Mouse (Mus musculus): ENCODE data around the gene Fkbp7. TPM values are rescaled to one million over a fixed set of nuclear protein-coding genes. Genes with fewer than 3 reads are reported as not detected.
"Not testable (repeated sequence)": the region's sequence is repeated elsewhere in the genome, so short reads cannot be mapped to it uniquely, and the experiment has no call there.

Fkbp7 gene
- polyA plus RNA-seq, 1 experiment from 2014 or later = 19.2 TPM

- Histone ChIP-seq H3K9me3 (no peaks in the 10 kb centered on the region), H3K4me1 (replicated peaks) (0 out of 2 replicates have a peak, but pooled peaks cover 7% of the 10 kb centered on the region), H3K27ac (no peak overlapping the region), H3K4me3 (no peak overlapping the region), H3K27me3 (ENCODE audit: insufficient read depth, poor library complexity, severe bottlenecking) (no peaks in the 10 kb centered on the region), H3K36me3 (no peaks in the 10 kb centered on the region)
- no peak for DNase-seq (ENCODE audit: low spot score)
- WGBS = 14% methylated on average over 1 of the region's 1 CpGs
Measured at GRCm38 (mm10) chr2:76655982-76656381, 16.9 kb downstream of the Fkbp7 start.

GRCm38 (mm10) chr2:76655444-76655843 lies 17.5 kb downstream of the Fkbp7 start:
- Histone ChIP-seq H3K4me3 (no peak overlapping the region), H3K27ac (no peak overlapping the region), H3K9me3 (no peaks in the 10 kb centered on the region), H3K4me1 (replicated peaks) (0 out of 2 replicates have a peak, but pooled peaks cover 7% of the 10 kb centered on the region), H3K36me3 (no peaks in the 10 kb centered on the region), H3K27me3 (ENCODE audit: insufficient read depth, poor library complexity, severe bottlenecking) (no peaks in the 10 kb centered on the region)
- 79% methylated on average over 3 of the region's 3 CpGs for WGBS
- no peak for DNase-seq (ENCODE audit: low spot score)

DNA sequence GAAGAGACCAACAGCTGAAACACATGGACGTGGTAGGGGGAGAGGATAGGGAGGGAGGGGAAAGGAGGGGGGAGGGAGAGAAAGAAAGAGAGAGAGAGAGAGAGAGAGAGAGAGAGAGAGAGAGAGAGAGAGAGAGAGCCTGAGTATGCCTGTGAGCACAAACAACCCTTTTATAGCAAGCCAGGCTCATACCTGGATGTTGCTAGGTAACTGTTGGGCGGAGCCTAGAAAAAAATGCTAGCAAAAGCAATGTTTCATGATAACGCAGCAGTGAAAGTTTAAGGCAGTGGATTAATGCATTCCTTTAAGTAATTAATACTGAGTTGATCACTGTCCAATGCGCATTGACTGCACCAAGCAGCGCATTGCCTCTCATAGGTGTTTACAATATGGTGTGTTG lies 18.3 kb downstream of the Fkbp7 start:
- WGBS = 85% methylated on average over 5 of the region's 5 CpGs
- Histone ChIP-seq H3K4me1 (replicated peaks) (0 out of 2 replicates have a peak, but pooled peaks cover 7% of the 10 kb centered on the region), H3K36me3 (no peaks in the 10 kb centered on the region)

GRCm38 (mm10) chr2:76653070-76653469 lies 19.8 kb downstream of the Fkbp7 start:
- no peaks in the 10 kb centered on the region for H3K27me3 ChIP-seq (ENCODE audit: insufficient read depth, poor library complexity, severe bottlenecking)
- no peaks in the 10 kb centered on the region for H3K9me3 ChIP-seq
- H3K36me3 ChIP-seq = no peaks in the 10 kb centered on the region
- no peak overlapping the region for H3K27ac ChIP-seq
- no peak for DNase-seq (ENCODE audit: low spot score)
- 94% methylated on average over 4 of the region's 4 CpGs for WGBS
- peaks cover 16% of the 10 kb centered on the region; the same call in 1 of the 2 replicates for H3K4me1 ChIP-seq (replicated peaks)
- no peak overlapping the region for H3K4me3 ChIP-seq

More for the DNA sequence above, 18.3 kb downstream of the Fkbp7 start:
- no peak for DNase-seq (ENCODE audit: low spot score)
- no peak overlapping the region for H3K27ac ChIP-seq
- H3K9me3 ChIP-seq = no peaks in the 10 kb centered on the region
- no peak overlapping the region for H3K4me3 ChIP-seq
- H3K27me3 ChIP-seq (ENCODE audit: insufficient read depth, poor library complexity, severe bottlenecking) = no peaks in the 10 kb centered on the region

GRCm38 (mm10) chr2:76648666-76649141 lies 24.2 kb downstream of the Fkbp7 start:
- no peaks in the 10 kb centered on the region for H3K27me3 ChIP-seq (ENCODE audit: insufficient read depth, poor library complexity, severe bottlenecking)
- peaks cover 9% of the 10 kb centered on the region for H3K36me3 ChIP-seq
- 30% methylated on average over 13 of the region's 13 CpGs for WGBS
- no peak for DNase-seq (ENCODE audit: low spot score)
- H3K9me3 ChIP-seq = no peaks in the 10 kb centered on the region
- peak overlapping the region; percentile 96 for H3K27ac ChIP-seq
- H3K4me1 ChIP-seq (replicated peaks) = peaks cover 26% of the 10 kb centered on the region
- peak overlapping the region; percentile 81 for H3K4me3 ChIP-seq

DNA sequence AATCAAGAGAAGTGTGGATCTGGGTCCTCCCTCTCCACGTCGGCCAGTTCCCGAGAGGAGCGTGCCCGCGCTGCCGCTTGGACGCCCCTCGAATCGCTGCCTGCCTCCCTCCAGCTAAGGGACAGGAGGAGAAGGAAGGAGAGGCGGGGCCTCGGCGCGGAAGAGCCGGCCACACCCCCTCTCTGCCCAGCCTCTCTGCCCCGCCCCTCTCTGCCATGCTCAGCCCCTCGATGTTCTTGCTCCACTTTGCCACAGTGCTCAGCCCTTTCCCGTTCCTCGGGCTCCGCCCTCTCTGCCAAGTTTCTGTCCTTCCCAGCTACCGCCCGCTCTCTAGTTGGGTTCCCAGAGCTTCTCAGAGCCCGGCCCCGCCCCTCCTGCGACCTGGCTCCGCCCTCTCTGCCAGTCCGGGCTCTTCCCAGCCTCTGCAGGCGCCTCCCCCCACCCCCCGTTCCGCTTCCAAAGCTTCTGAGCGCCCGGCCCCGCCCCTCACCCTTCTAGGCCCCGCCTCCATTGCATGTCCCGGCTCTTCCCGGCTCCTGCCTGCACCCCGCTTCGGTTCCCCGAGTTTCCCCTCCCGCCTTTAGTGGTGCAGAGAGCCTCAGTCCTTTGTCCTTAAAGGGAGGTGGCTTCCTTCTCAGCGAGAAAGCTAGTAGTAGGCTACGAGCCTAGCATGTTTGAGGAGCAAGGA lies 24.9 kb downstream of the Fkbp7 start, which contains the start of the genes Prkra and Pjvk:
Gene Prkra, minus strand, starts transcription at position 133 of the 688 bp plus-strand sequence.
Gene Pjvk, plus strand, starts transcription at position 594 of the 688 bp plus-strand sequence.
- no peaks in the 10 kb centered on the region for H3K9me3 ChIP-seq
- H3K27me3 ChIP-seq (ENCODE audit: insufficient read depth, poor library complexity, severe bottlenecking) = no peaks in the 10 kb centered on the region
- H3K36me3 ChIP-seq = peaks cover 16% of the 10 kb centered on the region
- under 1% methylated on average over 42 of the region's 42 CpGs for WGBS
- peak within 1 kb of the TSS; percentile 81 for H3K4me3 ChIP-seq
- peak within 1 kb of the TSS; percentile 96 for H3K27ac ChIP-seq
- peaks cover 26% of the 10 kb centered on the region for H3K4me1 ChIP-seq (replicated peaks)
- peak; percentile 100 for DNase-seq (ENCODE audit: low spot score)

- H3K4me1 ChIP-seq (replicated peaks) = peaks cover 26% of the 10 kb centered on the region
- H3K27me3 ChIP-seq (ENCODE audit: insufficient read depth, poor library complexity, severe bottlenecking) = no peaks in the 10 kb centered on the region
- peak overlapping the region; percentile 81 for H3K4me3 ChIP-seq
- peak overlapping the region; percentile 96 for H3K27ac ChIP-seq
- 1% methylated on average over 32 of the region's 32 CpGs for WGBS
- H3K9me3 ChIP-seq = no peaks in the 10 kb centered on the region
- H3K36me3 ChIP-seq = peaks cover 21% of the 10 kb centered on the region
- no peak for DNase-seq (ENCODE audit: low spot score)
Measured at GRCm38 (mm10) chr2:76647441-76647869, 25.5 kb downstream of the Fkbp7 start.

DNA sequence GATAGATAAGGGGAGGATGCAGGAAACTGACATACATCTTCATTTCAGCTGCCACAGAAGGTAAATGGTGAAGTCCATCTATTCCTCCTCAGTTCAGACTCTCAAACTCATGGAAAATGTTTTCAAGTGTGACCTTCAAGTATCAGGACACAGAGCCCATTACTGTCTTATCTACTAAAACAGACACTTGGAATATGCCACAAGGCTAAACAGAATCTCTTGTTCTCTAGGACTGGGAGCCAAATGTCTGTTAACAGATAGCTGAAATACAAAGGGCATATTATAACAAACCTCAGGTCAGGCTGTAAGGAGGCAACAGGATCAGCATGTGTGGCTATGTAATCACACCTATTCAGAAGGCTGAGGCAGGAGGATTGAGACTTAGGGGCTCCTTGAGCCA lies 29.1 kb downstream of the Fkbp7 start:
- no peak for DNase-seq (ENCODE audit: low spot score)
- H3K4me3 ChIP-seq = no peak overlapping the region
- H3K36me3 ChIP-seq = peaks cover 58% of the 10 kb centered on the region
- no peak overlapping the region for H3K27ac ChIP-seq
- H3K4me1 ChIP-seq (replicated peaks) = peaks cover 24% of the 10 kb centered on the region
- H3K9me3 ChIP-seq = no peaks in the 10 kb centered on the region
- no peaks in the 10 kb centered on the region for H3K27me3 ChIP-seq (ENCODE audit: insufficient read depth, poor library complexity, severe bottlenecking)

DNA sequence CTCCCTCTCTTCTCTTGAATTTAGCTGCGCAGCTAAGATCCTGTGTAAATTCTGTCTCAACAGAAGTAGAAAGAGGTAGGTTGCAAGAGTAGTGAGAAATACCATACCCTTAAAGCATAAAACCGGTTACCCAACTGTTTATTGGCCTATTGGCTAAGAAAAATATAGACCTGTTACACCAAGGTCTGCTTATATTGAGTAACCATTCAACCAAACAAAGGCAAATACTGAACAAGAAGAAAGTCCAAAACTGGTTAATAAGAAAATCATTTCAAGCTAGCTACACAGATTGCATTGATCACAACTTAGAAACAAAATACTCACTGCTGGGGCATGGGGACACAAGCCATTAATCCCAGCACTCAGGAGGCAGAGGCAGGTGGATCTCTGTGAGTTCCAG lies 33.3 kb downstream of the Fkbp7 start:
- peaks cover 99% of the 10 kb centered on the region for H3K36me3 ChIP-seq
- no peaks in the 10 kb centered on the region for H3K27me3 ChIP-seq (ENCODE audit: insufficient read depth, poor library complexity, severe bottlenecking)
- WGBS = 92% methylated on average over 2 of the region's 2 CpGs
- no peaks in the 10 kb centered on the region for H3K4me1 ChIP-seq (replicated peaks)
- no peak overlapping the region for H3K4me3 ChIP-seq
- no peak for DNase-seq (ENCODE audit: low spot score)
- no peaks in the 10 kb centered on the region for H3K9me3 ChIP-seq
- no peak overlapping the region for H3K27ac ChIP-seq

- WGBS = 92% methylated on average over 4 of the region's 4 CpGs
- Histone ChIP-seq H3K4me3 (no peak overlapping the region), H3K4me1 (replicated peaks) (no peaks in the 10 kb centered on the region), H3K27ac (no peak overlapping the region), H3K9me3 (peaks cover 8% of the 10 kb centered on the region), H3K36me3 (peaks cover 99% of the 10 kb centered on the region), H3K27me3 (ENCODE audit: insufficient read depth, poor library complexity, severe bottlenecking) (no peaks in the 10 kb centered on the region)
- no peak for DNase-seq (ENCODE audit: low spot score)
Measured at GRCm38 (mm10) chr2:76631600-76631999, 41.3 kb downstream of the Fkbp7 start.

DNA sequence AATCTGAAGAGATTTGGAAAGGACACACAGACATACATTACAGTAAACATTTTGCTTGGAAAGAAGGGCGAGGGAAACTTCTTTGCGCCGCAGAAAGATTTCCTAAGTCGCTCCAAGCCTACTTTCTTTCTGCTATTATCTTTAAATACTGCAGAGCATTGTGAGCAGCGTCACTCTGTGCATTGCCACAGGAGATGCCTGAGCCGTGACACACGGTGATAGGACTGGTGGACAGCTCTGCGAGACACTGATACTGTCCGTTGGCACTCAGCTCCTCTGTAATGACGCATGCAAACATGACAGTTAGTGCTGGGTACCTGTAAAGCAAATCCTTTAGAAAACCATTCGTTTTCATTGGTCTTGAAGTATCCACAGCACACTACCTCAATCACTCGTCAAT lies 42.6 kb downstream of the Fkbp7 start:
- Histone ChIP-seq H3K27me3 (ENCODE audit: insufficient read depth, poor library complexity, severe bottlenecking) (no peaks in the 10 kb centered on the region), H3K4me1 (replicated peaks) (no peaks in the 10 kb centered on the region), H3K36me3 (peaks cover 99% of the 10 kb centered on the region), H3K4me3 (no peak overlapping the region), H3K9me3 (peaks cover 21% of the 10 kb centered on the region), H3K27ac (no peak overlapping the region)
- no peak for DNase-seq (ENCODE audit: low spot score)
- 94% methylated on average over 12 of the region's 12 CpGs for WGBS

GRCm38 (mm10) chr2:76622316-76622715 lies 50.6 kb downstream of the Fkbp7 start:
- H3K4me1 ChIP-seq (replicated peaks); H3K27ac ChIP-seq; DNase-seq (ENCODE audit: low spot score); H3K27me3 ChIP-seq (ENCODE audit: insufficient read depth, poor library complexity, severe bottlenecking); H3K4me3 ChIP-seq: not testable (repeated sequence)
- peaks cover 21% of the 10 kb centered on the region for H3K9me3 ChIP-seq
- WGBS = 90% methylated on average over 2 of the region's 2 CpGs
- peaks cover 54% of the 10 kb centered on the region for H3K36me3 ChIP-seq

DNA sequence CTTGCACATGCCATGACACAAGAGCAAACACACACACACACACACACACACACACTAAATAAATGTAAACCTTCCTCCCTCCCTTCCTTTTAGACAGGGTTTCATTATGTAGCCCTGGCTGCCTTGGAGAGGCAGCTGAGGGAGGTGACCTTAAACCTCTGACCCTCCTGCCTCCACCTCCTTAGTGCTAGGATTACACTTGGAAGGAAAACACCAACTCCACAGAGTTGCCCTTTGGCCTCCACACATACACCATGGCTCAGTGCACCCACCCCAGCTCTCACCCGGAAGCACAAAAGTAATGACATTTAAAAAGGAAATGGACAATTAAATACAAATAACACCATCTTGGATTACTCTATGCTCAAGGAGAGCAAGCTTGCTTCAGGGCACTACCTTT lies 51.2 kb downstream of the Fkbp7 start:
- Histone ChIP-seq H3K27ac (no peak overlapping the region), H3K27me3 (ENCODE audit: insufficient read depth, poor library complexity, severe bottlenecking) (no peaks in the 10 kb centered on the region), H3K9me3 (peaks cover 15% of the 10 kb centered on the region), H3K4me1 (replicated peaks) (no peaks in the 10 kb centered on the region), H3K36me3 (peaks cover 48% of the 10 kb centered on the region), H3K4me3 (no peak overlapping the region)
- WGBS = 66% methylated on average over 1 of the region's 1 CpGs
- peak; percentile 3 for DNase-seq (ENCODE audit: low spot score)

All from hindbrain, embryonic 10.5 days (tissue).